12 mouse cellular contexts compared by ENCODE assay signal in genomic region chr11:72129032-72129894, GRCm38 (mm10). TPM values are rescaled to one million over a fixed set of nuclear protein-coding genes. Genes with fewer than 3 reads are reported as not detected.
DNase-seq lines count a peak whose midpoint lies in the region; ATAC-seq and TF ChIP-seq lines count a peak whose summit lies in the region.
"Had no signal": no experiment of that assay in that cellular context is flagged by ENCODE, and none has a peak within 500 bp of the region (broad histone marks: within the 10 kb centered on the region; RNA-seq: fewer than 3 reads in every experiment).

No protein-coding gene starts in this region.

- 0 out of 2 replicates have a peak overlapping the region, but pooled peaks have one; percentile 34 for H3K27ac ChIP-seq in embryonic facial prominence, embryonic 15.5 days (replicated peaks)
- no peak overlapping the region for H3K27ac ChIP-seq in embryonic facial prominence, embryonic 10.5 days (replicated peaks)
- peak overlapping the region; percentile 33; the same call in 1 of the 2 replicates for H3K27ac ChIP-seq in layer of hippocampus, adult 2 months
- peak overlapping the region; percentile 88 for H3K27ac ChIP-seq in olfactory bulb, adult 2 months (ENCODE audit: insufficient read depth, low read depth, low read length)
- H3K27ac ChIP-seq: forebrain, embryonic 10.5 days; kidney, postnatal 0 days had no signal

- no peak overlapping the region for H3K4me3 ChIP-seq in embryonic facial prominence, embryonic 15.5 days (replicated peaks)
- H3K4me3 ChIP-seq in embryonic facial prominence, embryonic 10.5 days, result no peak overlapping the region
- H3K4me3 ChIP-seq in layer of hippocampus, adult 2 months, result no peak overlapping the region
- H3K4me3 ChIP-seq in olfactory bulb, adult 2 months (ENCODE audit: insufficient read depth, low read depth, low read length), result peak overlapping the region; percentile 22
- H3K4me3 ChIP-seq: forebrain, embryonic 10.5 days had no signal

- peaks cover 47% of the 10 kb centered on the region for H3K4me1 ChIP-seq in embryonic facial prominence, embryonic 15.5 days
- peaks cover 28% of the 10 kb centered on the region for H3K4me1 ChIP-seq in embryonic facial prominence, embryonic 10.5 days
- H3K4me1 ChIP-seq in olfactory bulb, adult 2 months (ENCODE audit: control insufficient read depth, insufficient read depth, low read length), result peaks cover 72% of the 10 kb centered on the region

- H3K4me2 ChIP-seq in embryonic facial prominence, embryonic 15.5 days (replicated peaks), result peak overlapping the region; percentile 19; the same call in 1 of the 2 replicates
- H3K4me2 ChIP-seq: liver, embryonic 11.5 days had no signal

- H3K9ac ChIP-seq in embryonic facial prominence, embryonic 15.5 days, result no peak overlapping the region

- 62% methylated on average over 8 of the region's 8 CpGs for WGBS in embryonic facial prominence, embryonic 15.5 days
- WGBS in embryonic facial prominence, embryonic 10.5 days, result 76% methylated on average over 8 of the region's 8 CpGs
- 43% methylated on average over 8 of the region's 8 CpGs for WGBS in olfactory bulb, adult 2 months

- TF ChIP-seq POLR2A in olfactory bulb, adult 2 months (IDR thresholded peaks at IDR 0.05; ENCODE audit: insufficient read depth, low read depth, low read length), result no peak

- DNase-seq in embryonic facial prominence, embryonic 10.5 days (ENCODE audit: low spot score), result no peak
- no peak for DNase-seq in layer of hippocampus, adult 2 months (ENCODE audit: low spot score in 2 of 2)
- no peak for DNase-seq in layer of hippocampus, adult 11-12 months (ENCODE audit: low spot score)
- peak; percentile 68 for DNase-seq in cerebellum, adult 9-10 months
- DNase-seq in thymus, postnatal 4 days, result no peak

- no peak for TF ChIP-seq CTCF in layer of hippocampus, adult 2 months (conservative IDR thresholded peaks at IDR 0.05)
- no peak for TF ChIP-seq CTCF in olfactory bulb, adult 2 months (IDR thresholded peaks at IDR 0.05; ENCODE audit: insufficient read depth, low read depth, low read length)

- peaks cover 3% of the 10 kb centered on the region for H3K27me3 ChIP-seq in embryonic facial prominence, embryonic 15.5 days
- H3K27me3 ChIP-seq in embryonic facial prominence, embryonic 10.5 days (replicated peaks; ENCODE audit: low read depth, poor library complexity, severe bottlenecking), result peaks cover 50% of the 10 kb centered on the region

- no peaks in the 10 kb centered on the region for H3K36me3 ChIP-seq in embryonic facial prominence, embryonic 15.5 days
- H3K36me3 ChIP-seq in embryonic facial prominence, embryonic 10.5 days (replicated peaks), result no peaks in the 10 kb centered on the region
- H3K36me3 ChIP-seq: forebrain, embryonic 10.5 days had no signal

- no peaks in the 10 kb centered on the region for H3K9me3 ChIP-seq in embryonic facial prominence, embryonic 15.5 days (replicated peaks)
- H3K9me3 ChIP-seq in embryonic facial prominence, embryonic 10.5 days, result no peaks in the 10 kb centered on the region
- H3K9me3 ChIP-seq: forebrain, embryonic 10.5 days had no signal

- ATAC-seq in embryonic facial prominence, embryonic 15.5 days (ENCODE audit: insufficient number of reproducible peaks, low FRiP score, low TSS enrichment, low read depth), result no peak
- no peak for ATAC-seq in frontal cortex, adult (ENCODE audit: low TSS enrichment)
- ATAC-seq: hindbrain, postnatal 0 days had no signal

RNA-seq across cellular contexts. Expression of gene Pitpnm3, which starts 6.3 kb away (rescaled TPM):
- 1.9 and 2.0 TPM in 2 replicates for polyA plus RNA-seq in embryonic facial prominence, embryonic 15.5 days (2015; fragmentation: Nextera tagmentation; extraction: Ambion mirVana)
- 0.23 and 0.24 TPM in 2 replicates for polyA plus RNA-seq in embryonic facial prominence, embryonic 10.5 days (2016; fragmentation: Nextera tagmentation; extraction: Ambion mirVana)
- total RNA-seq in layer of hippocampus, adult 2 months (2021), result 10 to 100 TPM; 29.3 to 30.0 TPM
- polyA plus RNA-seq in olfactory bulb, adult 2 months (2012; ENCODE audit: insufficient read depth, insufficient read length, low replicate concordance, missing spikeins), result not detected in 2 replicates
